ENCODE assay signal across 19 mouse cellular contexts in the genomic region with DNA sequence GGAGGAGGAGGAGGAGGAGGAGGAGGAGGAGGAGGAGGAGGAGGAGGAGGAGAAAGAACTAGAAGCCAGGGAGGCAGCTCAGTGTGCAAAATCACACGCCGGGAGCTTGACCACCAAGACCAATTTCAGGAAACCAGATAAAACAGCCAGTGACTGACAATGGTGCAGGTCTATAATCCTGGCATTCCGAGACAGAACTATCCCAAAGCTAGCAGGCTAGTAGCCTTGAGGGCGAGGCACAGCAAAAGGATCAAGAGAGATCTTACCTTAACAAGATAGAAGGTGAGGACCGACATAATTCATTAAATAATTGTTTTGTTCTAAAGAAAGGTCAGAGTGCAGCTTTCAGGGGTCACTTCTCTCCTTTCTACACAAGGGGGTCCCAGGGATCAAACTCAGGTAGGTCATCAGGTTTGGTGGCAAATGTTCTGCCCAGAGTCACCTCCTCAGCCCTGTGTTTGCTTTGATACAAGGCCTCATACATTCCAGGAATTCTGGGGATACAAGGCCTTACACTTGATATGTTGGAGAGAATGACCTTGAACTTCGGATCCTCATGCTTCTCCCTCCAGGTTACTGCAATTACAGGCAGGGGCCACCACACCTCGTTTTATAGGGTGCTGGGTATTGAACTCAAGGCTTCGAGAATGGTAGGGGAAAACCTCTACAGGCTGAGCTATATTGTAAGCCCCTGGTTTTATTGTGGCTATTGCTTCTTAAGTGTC.
"Had no signal": no experiment of that assay in that cellular context is flagged by ENCODE, and none has a peak within 500 bp of the region (broad histone marks: within the 10 kb centered on the region; RNA-seq: fewer than 3 reads in every experiment).

No protein-coding gene starts in this region.

- DNase-seq: liver, postnatal 0 days; lung, adult 2 months; lung, postnatal 14 days; lung, postnatal 36 days; retina, postnatal 1 day; right cerebral cortex, adult 18-20 months; right cerebral cortex, postnatal 25 days; right cerebral cortex, postnatal 4 days; spleen, adult 18-20 months; thymus, adult 2 months; thymus, postnatal 25 days; thymus, postnatal 4 days had no signal

- H3K27me3 ChIP-seq: midbrain, embryonic 15.5 days; stomach, embryonic 15.5 days had no signal

- H3K9ac ChIP-seq: liver, postnatal 0 days; lung, embryonic 15.5 days; midbrain, embryonic 13.5 days; midbrain, embryonic 15.5 days; neural tube, embryonic 12.5 days; stomach, embryonic 15.5 days had no signal

- H3K27ac ChIP-seq: lung, embryonic 15.5 days; macrophage; midbrain, embryonic 13.5 days; midbrain, embryonic 15.5 days; neural tube, embryonic 12.5 days; stomach, embryonic 15.5 days; stomach, postnatal 0 days had no signal

- H3K9me3 ChIP-seq: lung, embryonic 15.5 days; midbrain, embryonic 13.5 days; midbrain, embryonic 15.5 days; neural tube, embryonic 12.5 days; stomach, embryonic 15.5 days had no signal

- H3K4me1 ChIP-seq: midbrain, embryonic 13.5 days; neural tube, embryonic 12.5 days had no signal

- H3K4me3 ChIP-seq: lung, embryonic 15.5 days; midbrain, embryonic 13.5 days; midbrain, embryonic 15.5 days; neural tube, embryonic 12.5 days; stomach, embryonic 15.5 days had no signal

- H3K36me3 ChIP-seq: lung, embryonic 15.5 days; midbrain, embryonic 13.5 days; midbrain, embryonic 15.5 days; neural tube, embryonic 12.5 days; stomach, embryonic 15.5 days had no signal
